Mouse (Mus musculus): ENCODE measurements around the gene Hist1h3i. TPM values are rescaled to one million over a fixed set of nuclear protein-coding genes. Genes with fewer than 3 reads are reported as not detected.
"Not testable (repeated sequence)": the region's sequence is repeated elsewhere in the genome, so short reads cannot be mapped to it uniquely, and the experiment has no call there.

The Hist1h3i gene
- polyA plus RNA-seq, 1 experiment from 2014 or later, result 178 TPM

- Histone ChIP-seq H3K9ac (peak overlapping the region; percentile 62), H3K27me3 (no peaks in the 10 kb centered on the region), H3K9me3 (replicated peaks) (no peaks in the 10 kb centered on the region), H3K27ac (replicated peaks) (peak overlapping the region; percentile 99), H3K36me3 (replicated peaks) (0 out of 2 replicates have a peak, but pooled peaks cover 7% of the 10 kb centered on the region), H3K4me3 (replicated peaks) (peak overlapping the region; percentile 57), H3K4me1 (replicated peaks) (peaks cover 42% of the 10 kb centered on the region), H3K4me2 (peak overlapping the region; percentile 74)
- no peak for ATAC-seq (ENCODE audit: insufficient read depth)
Observed at GRCm38 (mm10) chr13:21751417-21751816, 31.8 kb downstream of the Hist1h3i start.

GRCm38 (mm10) chr13:21750159-21751017 lies 32.8 kb downstream of the Hist1h3i start, which contains the start of gene Hist1h4k:
Gene Hist1h4k, minus strand, starts transcription at chr13:21750505.
- under 1% methylated on average over 45 of the region's 56 CpGs for WGBS (ENCODE audit: insufficient replicate concordance)
- peak within 1 kb of the TSS; percentile 69 for H3K4me3 ChIP-seq (replicated peaks)
- H3K9me3 ChIP-seq (replicated peaks); H3K36me3 ChIP-seq (replicated peaks); H3K27me3 ChIP-seq: not testable (repeated sequence)
- H3K4me2 ChIP-seq, result peak within 1 kb of the TSS; percentile 77
- peaks cover 44% of the 10 kb centered on the region for H3K4me1 ChIP-seq (replicated peaks)
- peak within 1 kb of the TSS; percentile 79 for H3K9ac ChIP-seq
- peak; percentile 47 for ATAC-seq (ENCODE audit: insufficient read depth)
- H3K27ac ChIP-seq (replicated peaks), result peak within 1 kb of the TSS; percentile 99

- no peaks in the 10 kb centered on the region for H3K9me3 ChIP-seq (replicated peaks)
- no peak for ATAC-seq (ENCODE audit: insufficient read depth)
- peak overlapping the region; percentile 77 for H3K4me2 ChIP-seq
- peak overlapping the region; percentile 69 for H3K4me3 ChIP-seq (replicated peaks)
- H3K4me1 ChIP-seq (replicated peaks), result peaks cover 45% of the 10 kb centered on the region
- H3K27ac ChIP-seq (replicated peaks), result peak overlapping the region; percentile 95
- 0 out of 2 replicates have a peak, but pooled peaks cover 9% of the 10 kb centered on the region for H3K36me3 ChIP-seq (replicated peaks)
- WGBS (ENCODE audit: insufficient replicate concordance), result 1% methylated on average over 5 of the region's 5 CpGs
- H3K27me3 ChIP-seq, result no peaks in the 10 kb centered on the region
- peak overlapping the region; percentile 79 for H3K9ac ChIP-seq
Observed at GRCm38 (mm10) chr13:21749387-21750158, 33.6 kb downstream of the Hist1h3i start.

- Histone ChIP-seq H3K27ac (replicated peaks) (no peak overlapping the region), H3K36me3 (replicated peaks) (0 out of 2 replicates have a peak, but pooled peaks cover 9% of the 10 kb centered on the region), H3K9me3 (replicated peaks) (no peaks in the 10 kb centered on the region), H3K4me2 (no peak overlapping the region), H3K4me1 (replicated peaks) (peaks cover 31% of the 10 kb centered on the region), H3K9ac (no peak overlapping the region), H3K27me3 (no peaks in the 10 kb centered on the region), H3K4me3 (replicated peaks) (no peak overlapping the region)
- whole genome bisulfite sequencing (ENCODE audit: insufficient replicate concordance), result 19% methylated on average over 1 of the region's 1 CpGs
- no peak for ATAC-seq (ENCODE audit: insufficient read depth)
Observed at GRCm38 (mm10) chr13:21745006-21745405, 38.2 kb downstream of the Hist1h3i start.

GRCm38 (mm10) chr13:21734906-21735767 lies 48.0 kb downstream of the Hist1h3i start, which contains the start of gene Hist1h4j:
Gene Hist1h4j, plus strand, starts transcription at chr13:21735064.
- Histone ChIP-seq H3K4me3 (replicated peaks) (peak within 1 kb of the TSS; percentile 59), H3K9ac (peak within 1 kb of the TSS; percentile 63), H3K4me2 (peak within 1 kb of the TSS; percentile 85), H3K27ac (replicated peaks) (peak within 1 kb of the TSS; percentile 92), H3K4me1 (replicated peaks) (peaks cover 36% of the 10 kb centered on the region)
- not testable (repeated sequence) for H3K9me3 ChIP-seq (replicated peaks); H3K36me3 ChIP-seq (replicated peaks); H3K27me3 ChIP-seq
- WGBS (ENCODE audit: insufficient replicate concordance), result under 1% methylated on average over 49 of the region's 56 CpGs
- peak; percentile 90 for ATAC-seq (ENCODE audit: insufficient read depth)

GRCm38 (mm10) chr13:21734010-21734905 lies 48.9 kb downstream of the Hist1h3i start:
- no peaks in the 10 kb centered on the region for H3K9me3 ChIP-seq (replicated peaks)
- peak overlapping the region; percentile 92 for H3K27ac ChIP-seq (replicated peaks)
- peak overlapping the region; percentile 63 for H3K9ac ChIP-seq
- peak overlapping the region; percentile 59 for H3K4me3 ChIP-seq (replicated peaks)
- 0 out of 2 replicates have a peak, but pooled peaks cover 3% of the 10 kb centered on the region for H3K36me3 ChIP-seq (replicated peaks)
- H3K4me1 ChIP-seq (replicated peaks), result peaks cover 36% of the 10 kb centered on the region
- H3K27me3 ChIP-seq, result no peaks in the 10 kb centered on the region
- peak; percentile 64 for ATAC-seq (ENCODE audit: insufficient read depth)
- H3K4me2 ChIP-seq, result peak overlapping the region; percentile 85
- WGBS (ENCODE audit: insufficient replicate concordance), result under 1% methylated on average over 21 of the region's 21 CpGs

- H3K36me3 ChIP-seq (replicated peaks), result no peaks in the 10 kb centered on the region
- H3K4me1 ChIP-seq (replicated peaks), result peaks cover 36% of the 10 kb centered on the region
- peak overlapping the region; percentile 85 for H3K4me2 ChIP-seq
- no peak for ATAC-seq (ENCODE audit: insufficient read depth)
- H3K4me3 ChIP-seq (replicated peaks), result no peak overlapping the region
- peak overlapping the region; percentile 92; the same call in 1 of the 2 replicates for H3K27ac ChIP-seq (replicated peaks)
- whole genome bisulfite sequencing (ENCODE audit: insufficient replicate concordance), result 74% methylated on average over 5 of the region's 5 CpGs
- no peaks in the 10 kb centered on the region for H3K9me3 ChIP-seq (replicated peaks)
- H3K9ac ChIP-seq, result no peak overlapping the region; the same call in 1 of the 2 replicates
- H3K27me3 ChIP-seq, result no peaks in the 10 kb centered on the region
Observed at GRCm38 (mm10) chr13:21733466-21733865, 49.7 kb downstream of the Hist1h3i start.

Small RNA genes lying within 50 kb of the gene (microRNA-seq; reads per million reads assigned to microRNA genes)
- gene Gm19658 (not detected), gene Gm44346 (1.0 reads per million), gene Gm44454 (0.76 reads per million), gene Gm44466 (not detected)

Other genes with a start within 250 kb of the Hist1h3i start
- not detected in 2 replicates for gene Olfr1366, start 240.6 kb downstream of the Hist1h3i start, polyA plus RNA-seq (2015; fragmentation: Nextera tagmentation; extraction: Ambion mirVana)
- gene Olfr1535, start 223.5 kb downstream of the Hist1h3i start, polyA plus RNA-seq (2015; fragmentation: Nextera tagmentation; extraction: Ambion mirVana), result not detected in 2 replicates
- not detected in 2 replicates for gene Olfr1364, start 201.6 kb downstream of the Hist1h3i start, polyA plus RNA-seq (2015; fragmentation: Nextera tagmentation; extraction: Ambion mirVana)
- gene Olfr1362, start 169.3 kb downstream of the Hist1h3i start, polyA plus RNA-seq (2015; fragmentation: Nextera tagmentation; extraction: Ambion mirVana), result not detected in 2 replicates
- gene Olfr11, start 140.9 kb downstream of the Hist1h3i start, polyA plus RNA-seq (2015; fragmentation: Nextera tagmentation; extraction: Ambion mirVana), result not detected in 2 replicates
- gene Olfr1361, start 120.0 kb downstream of the Hist1h3i start, polyA plus RNA-seq (2015; fragmentation: Nextera tagmentation; extraction: Ambion mirVana), result not detected in 2 replicates
- gene Olfr1360, start 106.0 kb downstream of the Hist1h3i start, polyA plus RNA-seq (2015; fragmentation: Nextera tagmentation; extraction: Ambion mirVana), result not detected in 2 replicates
- not detected in 2 replicates for gene Olfr1359, start 85.3 kb downstream of the Hist1h3i start, polyA plus RNA-seq (2015; fragmentation: Nextera tagmentation; extraction: Ambion mirVana)
- gene Hist1h2bl, start 67.2 kb downstream of the Hist1h3i start, polyA plus RNA-seq (2015; fragmentation: Nextera tagmentation; extraction: Ambion mirVana), result 3.2 and 3.4 TPM in 2 replicates
- 6.7 and 19.9 TPM in 2 replicates for gene Hist1h2ai, start 66.9 kb downstream of the Hist1h3i start, polyA plus RNA-seq (2015; fragmentation: Nextera tagmentation; extraction: Ambion mirVana)
- gene Hist1h3h, start 65.7 kb downstream of the Hist1h3i start, polyA plus RNA-seq (2015; fragmentation: Nextera tagmentation; extraction: Ambion mirVana), result 4.3 and 10.4 TPM in 2 replicates
- 7.6 and 8.8 TPM in 2 replicates for gene Hist1h2bm, start 61.3 kb downstream of the Hist1h3i start, polyA plus RNA-seq (2015; fragmentation: Nextera tagmentation; extraction: Ambion mirVana)
- gene Hist1h4j, start 48.3 kb downstream of the Hist1h3i start, polyA plus RNA-seq (2015; fragmentation: Nextera tagmentation; extraction: Ambion mirVana), result 0.86 and 0.88 TPM in 2 replicates
- gene Hist1h4k, start 32.9 kb downstream of the Hist1h3i start, polyA plus RNA-seq (2015; fragmentation: Nextera tagmentation; extraction: Ambion mirVana), result 4.0 and 6.0 TPM in 2 replicates
- 40.7 and 47.8 TPM in 2 replicates for gene Hist1h2ak, start 29.5 kb downstream of the Hist1h3i start, polyA plus RNA-seq (2015; fragmentation: Nextera tagmentation; extraction: Ambion mirVana)
- gene Hist1h2bn, start 29.2 kb downstream of the Hist1h3i start, polyA plus RNA-seq (2015; fragmentation: Nextera tagmentation; extraction: Ambion mirVana), result 7.6 and 11.2 TPM in 2 replicates
- gene Hist1h1b, start 2.7 kb downstream of the Hist1h3i start, polyA plus RNA-seq (2015; fragmentation: Nextera tagmentation; extraction: Ambion mirVana), result 32.9 and 34.2 TPM in 2 replicates
- 10.9 and 14.7 TPM in 2 replicates for gene Hist1h2an, start 3.8 kb upstream of the Hist1h3i start, polyA plus RNA-seq (2015; fragmentation: Nextera tagmentation; extraction: Ambion mirVana)
- 5.4 and 6.8 TPM in 2 replicates for gene Hist1h2bp, start 4.1 kb upstream of the Hist1h3i start, polyA plus RNA-seq (2015; fragmentation: Nextera tagmentation; extraction: Ambion mirVana)
- gene Hist1h2bq, start 26.8 kb upstream of the Hist1h3i start, polyA plus RNA-seq (2015; fragmentation: Nextera tagmentation; extraction: Ambion mirVana), result 25.1 and 27.6 TPM in 2 replicates
- 1.1 TPM in 1 of 2 replicates, not detected in the other for gene Hist1h2ao, start 27.1 kb upstream of the Hist1h3i start, polyA plus RNA-seq (2015; fragmentation: Nextera tagmentation; extraction: Ambion mirVana)
- not detected in 2 replicates for gene Hist1h4m, start 28.4 kb upstream of the Hist1h3i start, polyA plus RNA-seq (2015; fragmentation: Nextera tagmentation; extraction: Ambion mirVana)
- gene Hist1h4n, start 48.8 kb upstream of the Hist1h3i start, polyA plus RNA-seq (2015; fragmentation: Nextera tagmentation; extraction: Ambion mirVana), result 26.6 and 33.7 TPM in 2 replicates
- gene Hist1h2ap, start 50.1 kb upstream of the Hist1h3i start, polyA plus RNA-seq (2015; fragmentation: Nextera tagmentation; extraction: Ambion mirVana), result 3,475 and 4,316 TPM in 2 replicates
- 25.5 and 29.5 TPM in 2 replicates for gene Hist1h2br, start 50.4 kb upstream of the Hist1h3i start, polyA plus RNA-seq (2015; fragmentation: Nextera tagmentation; extraction: Ambion mirVana)
- 0.59 and 0.71 TPM in 2 replicates for gene Zfp184, start 161.7 kb upstream of the Hist1h3i start, polyA plus RNA-seq (2015; fragmentation: Nextera tagmentation; extraction: Ambion mirVana)
- not detected in 2 replicates for gene Pom121l2, start 197.8 kb upstream of the Hist1h3i start, polyA plus RNA-seq (2015; fragmentation: Nextera tagmentation; extraction: Ambion mirVana)
- 0.62 and 1.0 TPM in 2 replicates for gene Prss16, start 226.4 kb upstream of the Hist1h3i start, polyA plus RNA-seq (2015; fragmentation: Nextera tagmentation; extraction: Ambion mirVana)

Measured in liver, embryonic 15.5 days (tissue).